Mouse (Mus musculus) limb, embryonic 12.5 days (tissue): ENCODE measurements around the gene Mapk8ip3. TPM values are rescaled to one million over a fixed set of nuclear protein-coding genes. Genes with fewer than 3 reads are reported as not detected.
A peak's percentile ranks its signal among the peaks of the same experiment; 100 is the strongest.
"Not testable (repeated sequence)": the region's sequence is repeated elsewhere in the genome, so short reads cannot be mapped to it uniquely, and the experiment has no call there.

Source experiments
- ATAC-seq: fragments of 200-750 bp; cut with Nextera tagmentation; 2 replicates; pipeline ENCODE4 v1.8.0; 2017; ENCODE audit warnings: low read depth, moderate TSS enrichment; ENCODE audit not compliant: insufficient number of reproducible peaks, insufficient read depth, low FRiP score, low TSS enrichment
- H3K27ac ChIP-seq: fragments of 300-500 bp; sonication (generic); 2 replicates; pipeline ENCODE4 v1.5.1; 2016; ENCODE audit warnings: mild to moderate bottlenecking, moderate library complexity
- H3K27me3 ChIP-seq: fragments of 300-500 bp; sonication (generic); 2 replicates; pipeline ENCODE4 v1.6.1; 2016; ENCODE audit warnings: mild to moderate bottlenecking, moderate library complexity
- H3K36me3 ChIP-seq: fragments of 300-500 bp; sonication (generic); 2 replicates; pipeline ENCODE4 v1.6.1; 2016; ENCODE audit warnings: mild to moderate bottlenecking, moderate library complexity
- H3K4me1 ChIP-seq: fragments of 300-500 bp; sonication (generic); replicated peaks from 2 replicates; pipeline ENCODE4 v1.6.1; 2016
- H3K4me2 ChIP-seq: fragments of 300-500 bp; sonication (generic); 2 replicates; pipeline ENCODE4 v1.6.1; 2016; ENCODE audit warnings: mild to moderate bottlenecking, moderate library complexity
- H3K4me3 ChIP-seq: fragments of 300-500 bp; sonication (generic); replicated peaks from 2 replicates; pipeline ENCODE4 v1.5.1; 2016; ENCODE audit warnings: mild to moderate bottlenecking
- H3K9ac ChIP-seq: fragments of 300-500 bp; sonication (generic); replicated peaks from 2 replicates; pipeline ENCODE4 v1.6.1; 2016; ENCODE audit warnings: mild to moderate bottlenecking, moderate library complexity
- H3K9me3 ChIP-seq: fragments of 300-500 bp; sonication (generic); 2 replicates; pipeline ENCODE4 v1.6.1; 2016; ENCODE audit warnings: mild to moderate bottlenecking, moderate library complexity
- WGBS: fragments of 180-500 bp; shearing (Covaris S2); methylation state at CpG from one replicate; pipeline ENCODE4 v1.1.7; 2016; 5-methylcytosine and 5-hydroxymethylcytosine counted together
- polyA plus RNA-seq: library from polyadenylated mRNA; unstranded; fragments of >200 nt; fragmentation: Nextera tagmentation; extraction: Ambion mirVana; gene quantifications from 2 replicates; pipeline ENCODE4 v1.2.1, GENCODE M21; 2016

The Mapk8ip3 gene
- polyA plus RNA-seq, result 45.0 and 46.5 TPM in 2 replicates

GRCm38 (mm10) chr17:24936259-24937237 is at the start of gene Mapk8ip3:
Mapk8ip3 (minus strand) TSS chr17:24936977.
- H3K9me3 ChIP-seq, result no peaks in the 10 kb centered on the region
- H3K27me3 ChIP-seq, result no peaks in the 10 kb centered on the region
- peak within 1 kb of the TSS; percentile 87 for H3K9ac ChIP-seq
- H3K27ac ChIP-seq, result peak within 1 kb of the TSS; percentile 76
- peaks cover 20% of the 10 kb centered on the region; the same call in 1 of the 2 replicates for H3K36me3 ChIP-seq
- H3K4me3 ChIP-seq, result peak within 1 kb of the TSS; percentile 94
- peak within 1 kb of the TSS; percentile 77 for H3K4me2 ChIP-seq
- WGBS, result under 1% methylated on average over 78 of the region's 78 CpGs
- peak; percentile 96 for ATAC-seq
- peaks cover 20% of the 10 kb centered on the region for H3K4me1 ChIP-seq

GRCm38 (mm10) chr17:24960852-24961715 is 24.3 kb upstream of the Mapk8ip3 start:
- Histone ChIP-seq H3K4me2 (peak overlapping the region; percentile 80), H3K4me3 (peak overlapping the region; percentile 83), H3K9me3 (no peaks in the 10 kb centered on the region), H3K27ac (peak overlapping the region; percentile 71; the same call in 1 of the 2 replicates), H3K36me3 (peaks cover 59% of the 10 kb centered on the region), H3K9ac (no peak overlapping the region; the same call in 1 of the 2 replicates), H3K27me3 (no peaks in the 10 kb centered on the region), H3K4me1 (peaks cover 9% of the 10 kb centered on the region)
- 15% methylated on average over 21 of the region's 21 CpGs for WGBS
- peak; percentile 40 for ATAC-seq

- peak within 1 kb of the TSS; percentile 92 for H3K9ac ChIP-seq
- WGBS, result under 1% methylated on average over 58 of the region's 59 CpGs
- H3K4me1 ChIP-seq, result peaks cover 9% of the 10 kb centered on the region
- H3K27ac ChIP-seq, result peak within 1 kb of the TSS; percentile 93
- ATAC-seq, result peak; percentile 100
- H3K36me3 ChIP-seq, result peaks cover 59% of the 10 kb centered on the region
- H3K4me3 ChIP-seq, result peak within 1 kb of the TSS; percentile 83
- H3K9me3 ChIP-seq, result no peaks in the 10 kb centered on the region
- H3K4me2 ChIP-seq, result peak within 1 kb of the TSS; percentile 80
- no peaks in the 10 kb centered on the region for H3K27me3 ChIP-seq
Observed at GRCm38 (mm10) chr17:24960135-24960851, 23.5 kb upstream of the Mapk8ip3 start, which contains the start of gene Jpt2. Jpt2 (minus strand) TSS chr17:24960689.

- peaks cover 57% of the 10 kb centered on the region for H3K36me3 ChIP-seq
- H3K4me2 ChIP-seq, result peak overlapping the region; percentile 80
- 62% methylated on average over 8 of the region's 8 CpGs for WGBS
- no peaks in the 10 kb centered on the region for H3K27me3 ChIP-seq
- H3K27ac ChIP-seq, result 0 out of 2 replicates have a peak overlapping the region, but pooled peaks have one; percentile 93
- peak overlapping the region; percentile 92 for H3K9ac ChIP-seq
- H3K9me3 ChIP-seq, result no peaks in the 10 kb centered on the region
- peak overlapping the region; percentile 83 for H3K4me3 ChIP-seq
- ATAC-seq, result no peak
- peaks cover 9% of the 10 kb centered on the region for H3K4me1 ChIP-seq
Observed at GRCm38 (mm10) chr17:24959371-24959770, 22.6 kb upstream of the Mapk8ip3 start.

- H3K27ac ChIP-seq, result no peak overlapping the region
- WGBS, result 97% methylated on average over 2 of the region's 2 CpGs
- no peaks in the 10 kb centered on the region for H3K4me1 ChIP-seq
- H3K9ac ChIP-seq, result no peak overlapping the region
- no peaks in the 10 kb centered on the region for H3K9me3 ChIP-seq
- H3K4me3 ChIP-seq, result no peak overlapping the region
- no peak for ATAC-seq
- H3K36me3 ChIP-seq, result peaks cover 80% of the 10 kb centered on the region
- no peak overlapping the region for H3K4me2 ChIP-seq
- no peaks in the 10 kb centered on the region for H3K27me3 ChIP-seq
Observed at GRCm38 (mm10) chr17:24953291-24953690, 16.5 kb upstream of the Mapk8ip3 start.

- no peak for ATAC-seq
- Histone ChIP-seq H3K27me3 (no peaks in the 10 kb centered on the region), H3K9ac (no peak overlapping the region), H3K36me3 (peaks cover 90% of the 10 kb centered on the region), H3K9me3 (no peaks in the 10 kb centered on the region), H3K27ac (no peak overlapping the region), H3K4me3 (no peak overlapping the region), H3K4me2 (no peak overlapping the region), H3K4me1 (no peaks in the 10 kb centered on the region)
- WGBS, result 86% methylated on average over 2 of the region's 2 CpGs
Observed at GRCm38 (mm10) chr17:24950671-24951070, 13.9 kb upstream of the Mapk8ip3 start.

GRCm38 (mm10) chr17:24948204-24948603 is 11.4 kb upstream of the Mapk8ip3 start:
- H3K27me3 ChIP-seq, result no peaks in the 10 kb centered on the region
- H3K4me1 ChIP-seq, result no peaks in the 10 kb centered on the region
- ATAC-seq, result no peak
- WGBS, result 94% methylated on average over 5 of the region's 5 CpGs
- H3K4me2 ChIP-seq, result no peak overlapping the region
- H3K9me3 ChIP-seq, result no peaks in the 10 kb centered on the region
- no peak overlapping the region for H3K4me3 ChIP-seq
- no peak overlapping the region for H3K9ac ChIP-seq
- no peak overlapping the region for H3K27ac ChIP-seq
- H3K36me3 ChIP-seq, result peaks cover 93% of the 10 kb centered on the region

- not testable (repeated sequence) for H3K4me1 ChIP-seq, H3K27me3 ChIP-seq, H3K4me2 ChIP-seq, H3K27ac ChIP-seq, H3K4me3 ChIP-seq, H3K9ac ChIP-seq, ATAC-seq, H3K9me3 ChIP-seq
- peaks cover 69% of the 10 kb centered on the region for H3K36me3 ChIP-seq
- 93% methylated on average over 1 of the region's 1 CpGs for WGBS
Observed at GRCm38 (mm10) chr17:24943589-24943988, 6.8 kb upstream of the Mapk8ip3 start.

- H3K27ac ChIP-seq, result no peak overlapping the region
- ATAC-seq, result no peak
- H3K9me3 ChIP-seq, result no peaks in the 10 kb centered on the region
- no peak overlapping the region for H3K9ac ChIP-seq
- no peaks in the 10 kb centered on the region for H3K4me1 ChIP-seq
- WGBS, result 91% methylated on average over 7 of the region's 7 CpGs
- H3K36me3 ChIP-seq, result peaks cover 63% of the 10 kb centered on the region
- H3K4me2 ChIP-seq, result no peak overlapping the region
- no peak overlapping the region for H3K4me3 ChIP-seq
- H3K27me3 ChIP-seq, result no peaks in the 10 kb centered on the region
Observed at GRCm38 (mm10) chr17:24943036-24943435, 6.3 kb upstream of the Mapk8ip3 start.

- H3K4me2 ChIP-seq, H3K4me1 ChIP-seq, H3K9ac ChIP-seq, ATAC-seq, H3K9me3 ChIP-seq, H3K27ac ChIP-seq, H3K27me3 ChIP-seq, H3K4me3 ChIP-seq: not testable (repeated sequence)
- H3K36me3 ChIP-seq, result peaks cover 57% of the 10 kb centered on the region
- WGBS, result 31% methylated on average over 2 of the region's 2 CpGs
Observed at GRCm38 (mm10) chr17:24942453-24942852, 5.7 kb upstream of the Mapk8ip3 start.
